Mouse (Mus musculus) olfactory bulb, adult 2 months (tissue): ENCODE data around the gene Nab1. TPM values are rescaled to one million over a fixed set of nuclear protein-coding genes. Genes with fewer than 3 reads are reported as not detected.
"Not testable (repeated sequence)": the region's sequence is repeated elsewhere in the genome, so short reads cannot be mapped to it uniquely, and the experiment has no call there.

ENCODE experiments used
- H3K27ac ChIP-seq: fragments of 200-500 bp; 2 replicates; pipeline ENCODE4 v1.5.1; 2012; ENCODE audit warnings: low read depth, low read length; ENCODE audit not compliant: insufficient read depth
- H3K4me1 ChIP-seq: fragments of 200-500 bp; 2 replicates; pipeline ENCODE4 v1.6.1; 2012; ENCODE audit warnings: low read length; ENCODE audit not compliant: control insufficient read depth, insufficient read depth
- H3K4me3 ChIP-seq: fragments of 200-500 bp; 2 replicates; pipeline ENCODE4 v1.5.1; 2012; ENCODE audit warnings: mild to moderate bottlenecking, low read depth, low read length, moderate library complexity; ENCODE audit not compliant: insufficient read depth
- CTCF ChIP-seq: fragments of 200-500 bp; IDR thresholded peaks from 2 replicates; pipeline ENCODE4 v1.5.1; 2012; ENCODE audit warnings: low read depth, mild to moderate bottlenecking, low read length, moderate library complexity; ENCODE audit not compliant: insufficient read depth
- POLR2A ChIP-seq: fragments of 200-500 bp; IDR thresholded peaks from 2 replicates; pipeline ENCODE4 v1.6.1; 2012; ENCODE audit warnings: mild to moderate bottlenecking, low read depth, low read length, moderate library complexity; ENCODE audit not compliant: insufficient read depth
- WGBS: fragments of 180-500 bp; shearing (Covaris S2); methylation state at CpG from one replicate; pipeline ENCODE4 v1.1.7; 2018; 5-methylcytosine and 5-hydroxymethylcytosine counted together
- polyA plus RNA-seq: library from polyadenylated mRNA; stranded (reverse); fragments of >200 nt; gene quantifications from 2 replicates; pipeline ENCODE4 v1.2.4, GENCODE M21; 2012; ENCODE audit warnings: low replicate concordance; ENCODE audit not compliant: missing spikeins, insufficient read depth, insufficient read length

The Nab1 gene
- polyA plus RNA-seq: not detected in 2 replicates

- 3% methylated on average over 68 of the region's 80 CpGs for WGBS
- peak within 1 kb of the TSS; percentile 79 for H3K4me3 ChIP-seq
- peaks cover 5% of the 10 kb centered on the region; the same call in 1 of the 2 replicates for H3K4me1 ChIP-seq
Measured at GRCm38 (mm10) chr1:52500314-52500981, at the start of gene Nab1. Nab1 (minus strand) TSS chr1:52500679.

GRCm38 (mm10) chr1:52547451-52547850, 47.0 kb upstream of the Nab1 start:
- TF ChIP-seq POLR2A (no peak), CTCF (no peak)
- H3K27ac ChIP-seq: no peak overlapping the region
- no peak overlapping the region for H3K4me3 ChIP-seq
- H3K4me1 ChIP-seq: no peaks in the 10 kb centered on the region
- WGBS: 90% methylated on average over 5 of the region's 5 CpGs

More at GRCm38 (mm10) chr1:52500314-52500981, at the start of gene Nab1:
- TF ChIP-seq POLR2A: no peak
- TF ChIP-seq CTCF: no peak
- peak within 1 kb of the TSS; percentile 94 for H3K27ac ChIP-seq

- no peaks in the 10 kb centered on the region for H3K4me1 ChIP-seq
- no peak overlapping the region for H3K4me3 ChIP-seq
- no peak overlapping the region for H3K27ac ChIP-seq
- no peak for TF ChIP-seq CTCF
- no peak for TF ChIP-seq POLR2A
- 84% methylated on average over 3 of the region's 3 CpGs for WGBS
Measured at GRCm38 (mm10) chr1:52546796-52547195, 46.3 kb upstream of the Nab1 start.

GRCm38 (mm10) chr1:52540124-52540523, 39.6 kb upstream of the Nab1 start:
- WGBS: 80% methylated on average over 3 of the region's 3 CpGs
- H3K4me1 ChIP-seq, H3K27ac ChIP-seq, H3K4me3 ChIP-seq: not testable (repeated sequence)

GRCm38 (mm10) chr1:52529933-52530332, 29.5 kb upstream of the Nab1 start:
- Histone ChIP-seq H3K4me1 (no peaks in the 10 kb centered on the region), H3K27ac (no peak overlapping the region), H3K4me3 (no peak overlapping the region)
- TF ChIP-seq CTCF (no peak), POLR2A (no peak)

GRCm38 (mm10) chr1:52527656-52528055, 27.2 kb upstream of the Nab1 start:
- WGBS: 36% methylated on average over 2 of the region's 2 CpGs
- peaks cover 6% of the 10 kb centered on the region for H3K4me1 ChIP-seq
- H3K4me3 ChIP-seq: no peak overlapping the region

GRCm38 (mm10) chr1:52527252-52527651, 26.8 kb upstream of the Nab1 start:
- Histone ChIP-seq H3K4me3 (no peak overlapping the region), H3K27ac (no peak overlapping the region), H3K4me1 (peaks cover 6% of the 10 kb centered on the region)
- 54% methylated on average over 2 of the region's 2 CpGs for WGBS
- TF ChIP-seq CTCF (no peak), POLR2A (no peak)

More at GRCm38 (mm10) chr1:52527656-52528055, 27.2 kb upstream of the Nab1 start:
- H3K27ac ChIP-seq: no peak overlapping the region
- TF ChIP-seq CTCF: no peak

- peaks cover 9% of the 10 kb centered on the region for H3K4me1 ChIP-seq
- no peak overlapping the region for H3K4me3 ChIP-seq
- H3K27ac ChIP-seq: no peak overlapping the region
- TF ChIP-seq POLR2A (no peak), CTCF (no peak)
- 74% methylated on average over 5 of the region's 5 CpGs for WGBS
Measured at GRCm38 (mm10) chr1:52524663-52525062, 24.2 kb upstream of the Nab1 start.

GRCm38 (mm10) chr1:52524150-52524549, 23.7 kb upstream of the Nab1 start:
- H3K4me1 ChIP-seq: peaks cover 9% of the 10 kb centered on the region
- TF ChIP-seq CTCF: no peak
- no peak for TF ChIP-seq POLR2A
- WGBS: 34% methylated on average over 7 of the region's 7 CpGs
- H3K27ac ChIP-seq: no peak overlapping the region
- no peak overlapping the region for H3K4me3 ChIP-seq

- 68% methylated on average over 8 of the region's 8 CpGs for WGBS
- Histone ChIP-seq H3K4me1 (peaks cover 9% of the 10 kb centered on the region), H3K27ac (no peak overlapping the region), H3K4me3 (no peak overlapping the region)
- TF ChIP-seq POLR2A (no peak), CTCF (no peak)
Measured at GRCm38 (mm10) chr1:52521436-52521993, 21.0 kb upstream of the Nab1 start.
